Mouse (Mus musculus) MEL (cell line): ENCODE results near the gene Cnga1.

Experiments used
- CHD2 ChIP-seq: IDR thresholded peaks from 2 replicates; pipeline ENCODE4 v1.6.1; 2011; ENCODE audit warnings: low read length, improper control_type of control experiment
- CTCF ChIP-seq, 3 experiments: IDR thresholded peaks in 2 of 3; conservative IDR thresholded peaks in 1 of 3; 2 replicates each; pipeline ENCODE4 v1.5.1; 2011 to 2012; ENCODE audit warnings: low read length in 3 of 3, low read depth in 2 of 3, mild to moderate bottlenecking in 2 of 3, improper control_type of control experiment in 1 of 3, inconsistent platforms in 1 of 3, mixed read lengths in 1 of 3, moderate library complexity in 1 of 3; ENCODE audit not compliant: control insufficient read depth in 1 of 3, insufficient read depth in 1 of 3, poor library complexity in 1 of 3, severe bottlenecking in 1 of 3
- NELFE ChIP-seq: IDR thresholded peaks from 2 replicates; pipeline ENCODE4 v1.6.1; 2011; ENCODE audit warnings: low read depth, low read length, improper control_type of control experiment
- RCOR1 ChIP-seq: IDR thresholded peaks from 2 replicates; pipeline ENCODE4 v1.6.1; 2012; ENCODE audit warnings: low read depth, mild to moderate bottlenecking, inconsistent platforms, low read length, improper control_type of control experiment
- ZNF384 ChIP-seq: IDR thresholded peaks from 2 replicates; pipeline ENCODE4 v1.6.1; 2012; ENCODE audit warnings: low read depth, mild to moderate bottlenecking, inconsistent platforms, low read length, improper control_type of control experiment

GRCm38 (mm10) chr5:72656270-72656791 lies 12.3 kb upstream of the Cnga1 start:
- TF ChIP-seq CTCF (IDR thresholded peaks at IDR 0.05 in 2 of 3, conservative IDR thresholded peaks at IDR 0.05 in 1 of 3; ENCODE audit: control insufficient read depth in 1 of 3, insufficient read depth in 1 of 3, low read depth in 2 of 3, low read length in 3 of 3, poor library complexity in 1 of 3, severe bottlenecking in 1 of 3) (no peak), ZNF384 (no peak), RCOR1 (no peak), NELFE (no peak), CHD2 (no peak)
